Mouse (Mus musculus) hindbrain, embryonic 13.5 days (tissue): ENCODE results near the gene Cst9. TPM values are rescaled to one million over a fixed set of nuclear protein-coding genes. Genes with fewer than 3 reads are reported as not detected.

Source experiments
- ATAC-seq: fragments of 200-750 bp; cut with Nextera tagmentation; 2 replicates; pipeline ENCODE4 v1.8.0; 2017; ENCODE audit warnings: moderate TSS enrichment; ENCODE audit not compliant: low FRiP score
- H3K27ac ChIP-seq: fragments of 300-500 bp; sonication (generic); 2 replicates; pipeline ENCODE4 v1.5.1; 2015; ENCODE audit warnings: inconsistent platforms, mild to moderate bottlenecking, moderate library complexity
- H3K27me3 ChIP-seq: fragments of 300-500 bp; sonication (generic); 2 replicates; pipeline ENCODE4 v1.6.1; 2015; ENCODE audit warnings: mild to moderate bottlenecking, inconsistent platforms
- H3K36me3 ChIP-seq: fragments of 300-500 bp; sonication (generic); 2 replicates; pipeline ENCODE4 v1.6.1; 2015; ENCODE audit warnings: mild to moderate bottlenecking, inconsistent platforms
- H3K4me1 ChIP-seq: fragments of 300-500 bp; sonication (generic); replicated peaks from 2 replicates; pipeline ENCODE4 v1.6.1; 2015; ENCODE audit warnings: inconsistent platforms
- H3K4me2 ChIP-seq: fragments of 300-500 bp; sonication (generic); 2 replicates; pipeline ENCODE4 v1.6.1; 2015; ENCODE audit warnings: inconsistent platforms, mild to moderate bottlenecking, moderate library complexity
- H3K4me3 ChIP-seq: fragments of 300-500 bp; sonication (generic); 2 replicates; pipeline ENCODE4 v1.5.1; 2015; ENCODE audit warnings: mild to moderate bottlenecking, inconsistent platforms
- H3K9ac ChIP-seq: fragments of 300-500 bp; sonication (generic); 2 replicates; pipeline ENCODE4 v1.6.1; 2015; ENCODE audit warnings: mild to moderate bottlenecking, inconsistent platforms
- H3K9me3 ChIP-seq: fragments of 300-500 bp; sonication (generic); 2 replicates; pipeline ENCODE4 v1.6.1; 2016; ENCODE audit warnings: inconsistent platforms
- WGBS: fragments of 180-500 bp; shearing (Covaris S2); methylation state at CpG from one replicate; pipeline ENCODE4 v1.1.7; 2015; 5-methylcytosine and 5-hydroxymethylcytosine counted together
- polyA plus RNA-seq: library from polyadenylated mRNA; unstranded; fragments of >200 nt; fragmentation: Nextera tagmentation; extraction: Ambion mirVana; gene quantifications from 2 replicates; pipeline ENCODE4 v1.2.1, GENCODE M21; 2015

Cst9 gene
- not detected in 2 replicates for polyA plus RNA-seq

- Histone ChIP-seq H3K27me3 (no peaks in the 10 kb centered on the region), H3K4me2 (no peak within 1 kb of the TSS), H3K4me1 (no peaks in the 10 kb centered on the region), H3K4me3 (no peak within 1 kb of the TSS), H3K27ac (no peak within 1 kb of the TSS), H3K9me3 (no peaks in the 10 kb centered on the region), H3K36me3 (no peaks in the 10 kb centered on the region), H3K9ac (no peak within 1 kb of the TSS)
- no peak for ATAC-seq
- WGBS, result 81% methylated on average over 4 of the region's 4 CpGs
Observed at GRCm38 (mm10) chr2:148834912-148835311, at the start of gene Cst9. Cst9 (plus strand) TSS chr2:148835147.

GRCm38 (mm10) chr2:148789142-148789541 lies 45.8 kb upstream of the Cst9 start, which contains the start of gene Cst12:
Cst12 (plus strand) TSS chr2:148789361.
- no peak within 1 kb of the TSS for H3K27ac ChIP-seq
- H3K9ac ChIP-seq, result no peak within 1 kb of the TSS
- H3K9me3 ChIP-seq, result no peaks in the 10 kb centered on the region
- ATAC-seq, result no peak
- H3K4me2 ChIP-seq, result no peak within 1 kb of the TSS
- no peak within 1 kb of the TSS for H3K4me3 ChIP-seq
- no peaks in the 10 kb centered on the region for H3K4me1 ChIP-seq
- H3K36me3 ChIP-seq, result no peaks in the 10 kb centered on the region
- H3K27me3 ChIP-seq, result no peaks in the 10 kb centered on the region
- 99% methylated on average over 6 of the region's 6 CpGs for WGBS

GRCm38 (mm10) chr2:148798485-148798884 lies 36.5 kb upstream of the Cst9 start, which contains the start of gene Cst8:
Cst8 (plus strand) TSS chr2:148798785.
- H3K27me3 ChIP-seq, result no peaks in the 10 kb centered on the region
- no peaks in the 10 kb centered on the region for H3K36me3 ChIP-seq
- no peaks in the 10 kb centered on the region for H3K4me1 ChIP-seq
- H3K4me3 ChIP-seq, result no peak within 1 kb of the TSS
- 96% methylated on average over 1 of the region's 1 CpGs for WGBS
- H3K27ac ChIP-seq, result no peak within 1 kb of the TSS
- no peak within 1 kb of the TSS for H3K4me2 ChIP-seq
- H3K9me3 ChIP-seq, result no peaks in the 10 kb centered on the region
- H3K9ac ChIP-seq, result no peak within 1 kb of the TSS
- ATAC-seq, result no peak

- Histone ChIP-seq H3K9me3 (no peaks in the 10 kb centered on the region), H3K4me3 (no peak overlapping the region), H3K36me3 (no peaks in the 10 kb centered on the region), H3K27ac (no peak overlapping the region), H3K27me3 (no peaks in the 10 kb centered on the region), H3K4me1 (no peaks in the 10 kb centered on the region), H3K9ac (no peak overlapping the region), H3K4me2 (no peak overlapping the region)
- ATAC-seq, result no peak
- WGBS, result 64% methylated on average over 3 of the region's 3 CpGs
Observed at GRCm38 (mm10) chr2:148801491-148801921, 33.4 kb upstream of the Cst9 start.

- Histone ChIP-seq H3K9me3 (no peaks in the 10 kb centered on the region), H3K4me2 (no peak overlapping the region), H3K27ac (no peak overlapping the region), H3K4me1 (no peaks in the 10 kb centered on the region), H3K36me3 (no peaks in the 10 kb centered on the region), H3K9ac (no peak overlapping the region), H3K27me3 (no peaks in the 10 kb centered on the region), H3K4me3 (no peak overlapping the region)
- WGBS, result 81% methylated on average over 6 of the region's 6 CpGs
- ATAC-seq, result no peak
Observed at GRCm38 (mm10) chr2:148806696-148807095, 28.3 kb upstream of the Cst9 start.

- Histone ChIP-seq H3K27ac (no peak within 1 kb of the TSS), H3K4me1 (no peaks in the 10 kb centered on the region), H3K36me3 (no peaks in the 10 kb centered on the region), H3K9me3 (no peaks in the 10 kb centered on the region), H3K4me3 (no peak within 1 kb of the TSS), H3K27me3 (no peaks in the 10 kb centered on the region), H3K9ac (no peak within 1 kb of the TSS), H3K4me2 (no peak within 1 kb of the TSS)
- ATAC-seq, result no peak
Observed at GRCm38 (mm10) chr2:148819909-148820308, 15.0 kb upstream of the Cst9 start, which contains the start of gene Cst13. Cst13 (plus strand) TSS chr2:148820081.

- no peak overlapping the region for H3K4me3 ChIP-seq
- no peaks in the 10 kb centered on the region for H3K4me1 ChIP-seq
- no peak overlapping the region for H3K4me2 ChIP-seq
- 82% methylated on average over 1 of the region's 1 CpGs for WGBS
- H3K27me3 ChIP-seq, result no peaks in the 10 kb centered on the region
- H3K9me3 ChIP-seq, result no peaks in the 10 kb centered on the region
- H3K27ac ChIP-seq, result no peak overlapping the region
- no peak for ATAC-seq
- H3K36me3 ChIP-seq, result no peaks in the 10 kb centered on the region
- H3K9ac ChIP-seq, result no peak overlapping the region
Observed at GRCm38 (mm10) chr2:148825986-148826385, 9.0 kb upstream of the Cst9 start.

- no peaks in the 10 kb centered on the region for H3K27me3 ChIP-seq
- no peak overlapping the region for H3K27ac ChIP-seq
- 89% methylated on average over 5 of the region's 5 CpGs for WGBS
- H3K9me3 ChIP-seq, result no peaks in the 10 kb centered on the region
- no peaks in the 10 kb centered on the region for H3K36me3 ChIP-seq
- H3K4me1 ChIP-seq, result no peaks in the 10 kb centered on the region
- no peak overlapping the region for H3K4me3 ChIP-seq
- no peak overlapping the region for H3K9ac ChIP-seq
- ATAC-seq, result no peak
- no peak overlapping the region for H3K4me2 ChIP-seq
Observed at GRCm38 (mm10) chr2:148838075-148838777, 3.3 kb downstream of the Cst9 start.

GRCm38 (mm10) chr2:148839224-148839623 lies 4.3 kb downstream of the Cst9 start:
- 91% methylated on average over 2 of the region's 2 CpGs for WGBS
- no peaks in the 10 kb centered on the region for H3K9me3 ChIP-seq
- no peak overlapping the region for H3K4me3 ChIP-seq
- H3K36me3 ChIP-seq, result no peaks in the 10 kb centered on the region
- H3K27ac ChIP-seq, result no peak overlapping the region
- no peak overlapping the region for H3K9ac ChIP-seq
- H3K27me3 ChIP-seq, result no peaks in the 10 kb centered on the region
- no peaks in the 10 kb centered on the region for H3K4me1 ChIP-seq
- ATAC-seq, result no peak
- no peak overlapping the region for H3K4me2 ChIP-seq

GRCm38 (mm10) chr2:148851116-148851906 lies 16.4 kb downstream of the Cst9 start:
- 48% methylated on average over 8 of the region's 8 CpGs for WGBS
- Histone ChIP-seq H3K4me2 (no peak overlapping the region), H3K4me3 (no peak overlapping the region)

GRCm38 (mm10) chr2:148856630-148857400 lies 21.9 kb downstream of the Cst9 start:
- 86% methylated on average over 8 of the region's 8 CpGs for WGBS
- Histone ChIP-seq H3K36me3 (no peaks in the 10 kb centered on the region), H3K4me3 (no peak overlapping the region), H3K27me3 (no peaks in the 10 kb centered on the region), H3K9me3 (no peaks in the 10 kb centered on the region), H3K4me1 (no peaks in the 10 kb centered on the region), H3K9ac (no peak overlapping the region), H3K4me2 (no peak overlapping the region), H3K27ac (no peak overlapping the region)
- no peak for ATAC-seq

More at GRCm38 (mm10) chr2:148851116-148851906, 16.4 kb downstream of the Cst9 start:
- Histone ChIP-seq H3K9me3 (no peaks in the 10 kb centered on the region), H3K27ac (no peak overlapping the region), H3K9ac (no peak overlapping the region), H3K4me1 (no peaks in the 10 kb centered on the region), H3K36me3 (no peaks in the 10 kb centered on the region), H3K27me3 (no peaks in the 10 kb centered on the region)
- ATAC-seq, result peak; percentile 83

- no peak for ATAC-seq
- H3K4me2 ChIP-seq, result no peak overlapping the region
- WGBS, result 87% methylated on average over 4 of the region's 4 CpGs
Observed at GRCm38 (mm10) chr2:148857506-148857905, 22.6 kb downstream of the Cst9 start.

More at GRCm38 (mm10) chr2:148857506-148857905, 22.6 kb downstream of the Cst9 start:
- Histone ChIP-seq H3K27ac (no peak overlapping the region), H3K36me3 (no peaks in the 10 kb centered on the region), H3K4me3 (no peak overlapping the region), H3K9me3 (no peaks in the 10 kb centered on the region), H3K9ac (no peak overlapping the region), H3K4me1 (no peaks in the 10 kb centered on the region), H3K27me3 (no peaks in the 10 kb centered on the region)
